Mouse (Mus musculus): Measurements from ENCODE around the gene Zfp143. TPM values are rescaled to one million over a fixed set of nuclear protein-coding genes. Genes with fewer than 3 reads are reported as not detected.
"Not testable (repeated sequence)": the region's sequence is repeated elsewhere in the genome, so short reads cannot be mapped to it uniquely, and the experiment has no call there.

Zfp143 gene
- polyA plus RNA-seq, 1 experiment from 2014 or later, result 31.3 TPM

DNA sequence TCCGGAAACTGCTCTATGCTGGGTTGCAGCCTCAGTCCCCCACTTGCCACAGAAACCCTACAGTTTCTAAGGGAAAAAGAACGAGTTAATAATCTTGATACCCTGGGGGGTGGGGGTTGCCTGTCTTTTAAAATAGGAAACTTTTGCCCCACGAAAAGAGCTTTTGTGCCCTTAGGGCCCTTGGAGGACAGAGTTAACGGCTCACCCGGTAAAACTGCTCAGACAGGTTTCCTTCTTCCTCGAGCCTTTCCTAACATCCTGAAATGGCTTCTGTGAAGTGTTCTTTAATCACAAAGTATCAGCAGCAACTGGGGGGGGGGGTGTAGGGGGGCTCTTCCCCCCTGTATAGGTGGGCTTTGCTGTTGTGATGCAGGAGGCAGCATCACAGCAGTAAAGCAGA is 39.8 kb downstream of the Zfp143 start:
- no peaks in the 10 kb centered on the region for H3K4me1 ChIP-seq
- WGBS, result 61% methylated on average over 6 of the region's 6 CpGs
- no peak for ATAC-seq (ENCODE audit: low FRiP score, low read depth)

DNA sequence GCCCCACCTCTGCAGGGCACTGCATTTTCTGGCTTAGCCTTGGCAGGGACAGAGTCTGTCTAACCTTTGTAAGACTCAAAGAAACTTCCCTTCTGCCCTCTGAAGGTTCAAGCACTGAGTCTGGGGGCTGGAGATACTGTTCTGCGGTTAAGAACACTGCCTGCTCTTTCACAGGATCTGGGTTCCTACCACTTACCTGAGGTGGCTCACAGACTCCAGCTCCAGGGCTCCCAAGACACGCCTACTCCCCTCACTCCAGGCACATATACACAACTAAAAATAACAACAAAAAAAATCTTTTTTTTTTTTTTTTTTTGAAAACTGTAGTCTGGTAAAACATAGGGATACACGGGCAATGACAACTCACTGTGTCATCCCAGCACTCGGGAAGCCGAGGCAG is 40.2 kb downstream of the Zfp143 start:
- Histone ChIP-seq H3K27ac (replicated peaks) (no peak overlapping the region), H3K9ac (replicated peaks) (no peak overlapping the region), H3K4me2 (replicated peaks) (no peak overlapping the region), H3K36me3 (peaks cover 11% of the 10 kb centered on the region), H3K9me3 (no peaks in the 10 kb centered on the region), H3K4me1 (no peaks in the 10 kb centered on the region), H3K27me3 (no peaks in the 10 kb centered on the region), H3K4me3 (no peak overlapping the region)
- 77% methylated on average over 5 of the region's 5 CpGs for whole genome bisulfite sequencing
- ATAC-seq (ENCODE audit: low FRiP score, low read depth), result no peak

More for the DNA sequence above, 39.8 kb downstream of the Zfp143 start:
- H3K27ac ChIP-seq (replicated peaks), result no peak overlapping the region
- no peak overlapping the region for H3K4me3 ChIP-seq
- no peak overlapping the region for H3K9ac ChIP-seq (replicated peaks)
- no peaks in the 10 kb centered on the region for H3K27me3 ChIP-seq
- H3K36me3 ChIP-seq, result peaks cover 16% of the 10 kb centered on the region
- H3K9me3 ChIP-seq, result no peaks in the 10 kb centered on the region
- H3K4me2 ChIP-seq (replicated peaks), result no peak overlapping the region

DNA sequence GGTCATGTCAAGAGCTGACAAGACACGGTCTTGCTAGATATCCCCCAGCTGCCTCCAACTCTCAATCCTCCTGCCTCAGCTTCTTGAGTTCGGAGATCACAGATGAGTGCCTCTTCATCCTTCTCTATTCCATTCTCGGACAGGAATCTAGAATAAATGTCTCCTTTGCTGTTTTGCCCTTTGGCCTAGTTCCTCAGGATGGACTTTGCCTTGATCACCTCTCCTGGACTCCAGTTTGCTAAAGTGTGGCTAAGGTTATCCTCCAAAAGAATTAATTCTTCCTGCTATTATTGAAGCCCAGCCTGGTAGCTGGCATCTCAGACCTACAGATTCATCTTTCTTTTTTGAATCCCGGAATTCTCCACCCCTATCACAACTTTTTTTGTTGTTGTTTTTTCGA is 44.0 kb downstream of the Zfp143 start:
- Histone ChIP-seq H3K9me3 (no peaks in the 10 kb centered on the region), H3K27me3 (no peaks in the 10 kb centered on the region), H3K4me2 (replicated peaks) (no peak overlapping the region), H3K9ac (replicated peaks) (no peak overlapping the region), H3K27ac (replicated peaks) (no peak overlapping the region), H3K4me1 (peaks cover 6% of the 10 kb centered on the region; the same call in 1 of the 2 replicates), H3K4me3 (no peak overlapping the region), H3K36me3 (no peaks in the 10 kb centered on the region)
- no peak for ATAC-seq (ENCODE audit: low FRiP score, low read depth)
- 84% methylated on average over 5 of the region's 5 CpGs for WGBS

DNA sequence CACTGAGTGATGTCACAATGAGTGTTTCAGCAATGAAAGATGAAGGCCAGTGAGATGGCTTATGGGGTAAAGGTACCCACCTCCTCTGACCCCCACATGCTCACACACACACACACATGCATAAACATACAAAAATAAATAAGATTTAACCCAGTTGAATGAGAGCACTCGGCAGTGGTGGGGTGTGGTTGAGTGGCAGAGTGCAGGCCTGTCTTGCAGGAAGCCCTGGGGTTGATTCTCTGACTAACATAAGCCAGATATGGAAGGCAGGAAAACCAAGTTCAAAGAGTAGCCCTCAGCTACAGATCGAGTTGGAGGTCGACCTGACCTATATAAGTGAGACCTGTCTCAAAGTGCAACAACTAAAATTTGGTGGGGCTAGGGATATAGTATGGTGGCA is 45.6 kb downstream of the Zfp143 start:
- no peaks in the 10 kb centered on the region for H3K9me3 ChIP-seq
- ATAC-seq (ENCODE audit: low FRiP score, low read depth), result no peak
- H3K36me3 ChIP-seq, result no peaks in the 10 kb centered on the region
- H3K9ac ChIP-seq (replicated peaks), result no peak overlapping the region
- H3K4me1 ChIP-seq, result peaks cover 6% of the 10 kb centered on the region; the same call in 1 of the 2 replicates
- WGBS, result 87% methylated on average over 3 of the region's 3 CpGs
- H3K4me3 ChIP-seq, result no peak overlapping the region
- no peak overlapping the region for H3K27ac ChIP-seq (replicated peaks)
- H3K27me3 ChIP-seq, result no peaks in the 10 kb centered on the region
- H3K4me2 ChIP-seq (replicated peaks), result no peak overlapping the region

DNA sequence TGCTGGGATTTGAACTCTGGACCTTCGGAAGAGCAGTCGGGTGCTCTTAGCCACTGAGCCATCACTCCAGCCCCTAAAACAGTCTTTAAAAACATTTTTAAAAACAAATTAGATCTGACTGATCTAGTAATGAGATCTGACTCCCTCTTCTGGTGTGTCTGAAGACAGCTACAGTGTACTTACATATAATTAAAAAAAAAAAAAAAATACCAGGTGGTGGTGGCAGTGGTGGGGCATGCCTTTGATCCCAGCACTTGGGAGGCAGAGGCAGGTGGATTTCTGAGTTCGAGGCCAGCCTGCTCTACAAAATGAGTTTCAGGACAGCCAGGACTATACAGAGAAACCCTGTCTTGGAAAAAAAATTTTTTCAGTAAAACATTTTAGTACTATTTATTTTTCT is 47.5 kb downstream of the Zfp143 start:
- H3K27me3 ChIP-seq; H3K27ac ChIP-seq (replicated peaks); H3K4me2 ChIP-seq (replicated peaks); H3K4me1 ChIP-seq; H3K36me3 ChIP-seq; H3K4me3 ChIP-seq; ATAC-seq (ENCODE audit: low FRiP score, low read depth); H3K9ac ChIP-seq (replicated peaks); H3K9me3 ChIP-seq: not testable (repeated sequence)
- 94% methylated on average over 3 of the region's 3 CpGs for WGBS

DNA sequence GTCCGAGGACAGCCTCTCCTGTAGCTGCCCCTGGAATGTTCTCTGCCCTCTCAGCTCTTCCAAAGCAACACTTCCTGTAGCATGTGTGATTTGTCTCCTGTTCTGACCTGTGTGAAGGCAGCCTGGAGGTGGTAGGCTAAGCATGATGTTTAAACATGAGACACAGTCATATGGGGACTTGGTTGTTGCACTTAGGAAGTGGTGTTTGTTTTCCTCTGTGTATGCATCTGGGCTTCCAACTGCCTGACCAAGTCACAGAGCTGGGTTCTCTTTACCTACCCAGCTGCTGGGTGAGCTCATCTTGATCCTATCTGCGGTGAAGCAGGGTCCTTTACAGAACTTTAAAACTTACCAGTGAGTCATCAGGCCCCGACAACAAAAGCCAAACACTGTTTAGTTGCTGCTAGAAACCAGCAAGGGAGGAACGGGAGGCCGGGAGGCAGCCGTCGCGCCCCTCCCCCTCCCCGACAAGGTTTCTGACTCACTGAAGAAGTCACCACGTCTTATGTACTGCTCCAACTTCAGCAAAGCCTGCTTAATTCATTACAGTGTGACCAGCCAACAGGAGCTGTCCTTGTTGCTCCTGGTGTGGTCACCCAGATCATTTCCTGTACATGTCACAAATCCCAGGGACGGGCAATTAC is 48.1 kb downstream of the Zfp143 start:
- Histone ChIP-seq H3K4me2 (replicated peaks) (0 out of 2 replicates have a peak overlapping the region, but pooled peaks have one; percentile 17), H3K9me3 (no peaks in the 10 kb centered on the region), H3K4me1 (peaks cover 6% of the 10 kb centered on the region; the same call in 1 of the 2 replicates), H3K27me3 (no peaks in the 10 kb centered on the region), H3K27ac (replicated peaks) (no peak overlapping the region), H3K36me3 (no peaks in the 10 kb centered on the region), H3K9ac (replicated peaks) (no peak overlapping the region), H3K4me3 (no peak overlapping the region)
- ATAC-seq (ENCODE audit: low FRiP score, low read depth), result no peak
- WGBS, result 20% methylated on average over 11 of the region's 11 CpGs

DNA sequence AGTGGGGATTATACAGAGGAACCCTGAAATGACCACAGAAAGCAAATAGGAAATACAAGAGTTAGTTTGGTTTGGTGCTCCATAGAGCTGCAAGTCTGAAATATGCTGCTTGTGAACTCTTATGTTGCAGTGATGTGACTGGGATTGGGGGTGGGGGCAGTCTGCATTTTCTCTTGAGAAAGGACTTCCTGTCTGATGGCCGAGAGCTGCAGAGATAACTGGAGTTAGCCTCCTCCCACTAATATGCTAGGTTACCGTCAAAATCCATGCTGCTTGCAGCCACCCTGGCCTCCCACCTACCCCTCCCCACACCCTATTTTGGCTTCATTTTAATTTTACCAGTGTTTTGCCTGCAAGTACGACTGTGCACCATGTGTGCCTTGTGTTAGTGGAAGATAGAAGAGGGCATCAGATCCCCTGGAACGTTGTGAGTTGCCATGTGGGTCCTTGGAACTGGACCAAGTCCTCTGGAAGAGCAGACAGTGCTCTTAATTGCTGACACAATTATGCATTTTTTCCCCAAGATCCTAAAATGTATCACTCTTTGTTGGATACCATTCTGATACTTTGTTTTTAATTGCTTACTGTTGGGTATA is 49.1 kb downstream of the Zfp143 start:
- no peaks in the 10 kb centered on the region for H3K9me3 ChIP-seq
- H3K27me3 ChIP-seq, result no peaks in the 10 kb centered on the region
- no peaks in the 10 kb centered on the region for H3K36me3 ChIP-seq
- WGBS, result 67% methylated on average over 4 of the region's 4 CpGs
- peaks cover 6% of the 10 kb centered on the region; the same call in 1 of the 2 replicates for H3K4me1 ChIP-seq
- ATAC-seq (ENCODE audit: low FRiP score, low read depth), result no peak
- no peak overlapping the region for H3K9ac ChIP-seq (replicated peaks)
- H3K4me3 ChIP-seq, result no peak overlapping the region
- no peak overlapping the region for H3K4me2 ChIP-seq (replicated peaks)
- H3K27ac ChIP-seq (replicated peaks), result no peak overlapping the region

DNA sequence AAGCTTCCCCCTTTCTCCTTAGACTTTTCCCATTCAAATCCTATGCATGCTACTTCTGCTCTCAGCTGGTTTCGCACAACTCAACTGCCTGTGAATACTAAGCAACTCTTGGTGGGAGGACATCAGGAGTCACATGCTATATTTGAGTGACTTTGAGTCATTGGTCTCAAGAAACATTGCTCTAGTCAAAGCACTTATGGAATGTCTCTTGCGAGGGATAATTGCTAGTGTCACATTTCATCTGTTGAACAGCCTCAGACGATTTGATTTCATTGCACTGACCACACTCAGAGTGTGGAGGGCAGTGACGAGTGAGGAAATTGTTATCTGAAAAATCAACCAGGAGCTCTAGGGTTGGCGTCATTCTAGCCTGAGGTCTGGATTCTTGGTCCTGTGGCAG is 53.7 kb downstream of the Zfp143 start:
- Histone ChIP-seq H3K9ac (replicated peaks) (no peak overlapping the region), H3K27me3 (no peaks in the 10 kb centered on the region), H3K4me1 (no peaks in the 10 kb centered on the region), H3K36me3 (no peaks in the 10 kb centered on the region), H3K4me2 (replicated peaks) (no peak overlapping the region), H3K4me3 (no peak overlapping the region), H3K27ac (replicated peaks) (no peak overlapping the region), H3K9me3 (no peaks in the 10 kb centered on the region)
- no peak for ATAC-seq (ENCODE audit: low FRiP score, low read depth)
- 79% methylated on average over 5 of the region's 5 CpGs for WGBS

DNA sequence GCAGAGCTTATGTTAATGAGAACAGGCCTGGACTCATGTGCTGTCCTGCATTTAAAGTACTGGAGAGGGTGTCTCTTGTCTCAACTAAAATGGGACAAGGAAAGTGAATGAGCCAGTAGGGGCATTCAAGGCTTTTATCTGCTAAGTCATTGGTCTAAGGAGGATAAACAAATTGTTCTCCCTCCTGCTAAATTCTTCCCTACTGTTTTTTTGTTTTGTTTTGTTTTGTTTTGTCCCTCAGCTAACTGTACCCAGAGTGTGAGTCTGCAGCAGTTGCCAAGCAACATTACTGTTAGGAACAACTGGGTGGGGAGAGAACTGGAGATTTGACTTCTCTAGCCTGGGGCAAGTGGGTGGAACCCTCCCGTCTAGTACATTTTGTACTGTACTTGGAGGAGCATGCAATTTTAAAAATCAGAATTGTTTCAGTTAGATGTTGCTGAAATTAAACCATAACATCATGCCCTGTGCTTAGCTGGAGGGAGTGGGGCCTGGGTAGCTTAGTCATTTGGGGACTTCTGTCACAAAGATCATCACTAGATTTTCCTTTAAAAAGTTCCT is 55.8 kb downstream of the Zfp143 start:
- Histone ChIP-seq H3K9ac (replicated peaks) (no peak overlapping the region), H3K4me2 (replicated peaks) (no peak overlapping the region), H3K9me3 (no peaks in the 10 kb centered on the region), H3K4me1 (no peaks in the 10 kb centered on the region), H3K4me3 (no peak overlapping the region), H3K27ac (replicated peaks) (no peak overlapping the region), H3K36me3 (no peaks in the 10 kb centered on the region), H3K27me3 (no peaks in the 10 kb centered on the region)
- no peak; the same call in 1 of the 2 replicates for ATAC-seq (ENCODE audit: low FRiP score, low read depth)
- WGBS, result 50% methylated on average over 1 of the region's 1 CpGs

DNA sequence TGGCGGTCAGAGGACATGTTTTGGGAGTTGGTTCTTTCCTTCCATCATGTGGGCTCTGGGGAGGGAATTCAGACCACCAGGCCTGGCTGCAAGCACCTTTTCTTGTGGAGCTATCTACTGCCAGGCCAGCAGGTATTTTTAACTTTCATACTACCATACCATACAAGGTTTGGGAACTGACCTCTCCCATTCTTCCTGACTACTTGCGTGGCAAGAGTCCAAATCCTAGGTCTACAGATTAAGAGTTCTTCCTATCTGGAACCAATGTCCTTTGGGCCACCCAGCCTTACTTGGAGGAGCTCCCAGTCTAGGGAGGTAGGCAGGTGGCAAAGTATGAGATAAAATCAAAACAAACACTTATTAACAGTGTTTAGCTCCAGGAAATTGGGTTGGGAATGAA is 57.4 kb downstream of the Zfp143 start:
- Histone ChIP-seq H3K27me3 (no peaks in the 10 kb centered on the region), H3K9ac (replicated peaks) (no peak overlapping the region), H3K9me3 (no peaks in the 10 kb centered on the region), H3K4me1 (0 out of 2 replicates have a peak, but pooled peaks cover under 1% of the 10 kb centered on the region), H3K36me3 (no peaks in the 10 kb centered on the region), H3K27ac (replicated peaks) (no peak overlapping the region), H3K4me3 (no peak overlapping the region), H3K4me2 (replicated peaks) (no peak overlapping the region)
- WGBS, result 82% methylated on average over 2 of the region's 2 CpGs
- ATAC-seq (ENCODE audit: low FRiP score, low read depth), result no peak

DNA sequence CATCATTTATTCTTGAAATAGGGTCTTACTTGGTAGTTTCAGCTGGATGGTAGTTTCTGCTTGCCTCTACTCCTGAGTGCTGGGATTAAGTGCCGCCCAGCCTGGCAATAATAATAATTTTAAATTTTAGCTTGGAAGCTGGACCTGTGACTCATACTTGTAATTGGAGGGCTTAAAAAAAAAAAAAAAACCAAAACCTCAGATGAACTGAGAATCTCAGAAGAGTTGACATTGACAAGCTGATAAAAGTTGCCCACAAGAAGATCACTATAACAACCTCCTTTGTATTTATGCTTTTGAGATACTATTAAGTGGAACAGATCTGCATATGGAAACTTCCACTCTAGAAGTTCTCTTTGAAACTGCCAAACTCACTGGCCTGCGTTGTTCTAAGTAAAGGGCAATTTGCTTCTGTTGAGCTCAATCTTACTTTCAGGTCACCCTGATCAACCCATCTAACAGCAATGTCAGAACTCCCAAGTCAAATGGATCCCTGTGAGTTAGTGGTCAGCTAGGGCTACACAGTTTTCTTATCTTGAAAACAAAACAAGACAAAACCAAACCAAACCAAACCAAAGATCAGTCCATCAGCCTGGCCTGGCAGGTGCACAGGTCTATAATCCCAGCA is 59.3 kb downstream of the Zfp143 start:
- Histone ChIP-seq H3K9ac (replicated peaks) (no peak overlapping the region), H3K4me2 (replicated peaks) (no peak overlapping the region), H3K9me3 (no peaks in the 10 kb centered on the region), H3K36me3 (no peaks in the 10 kb centered on the region), H3K27ac (replicated peaks) (no peak overlapping the region), H3K4me1 (peaks cover 14% of the 10 kb centered on the region), H3K4me3 (no peak overlapping the region), H3K27me3 (no peaks in the 10 kb centered on the region)
- 88% methylated on average over 2 of the region's 2 CpGs for WGBS
- no peak for ATAC-seq (ENCODE audit: low FRiP score, low read depth)

DNA sequence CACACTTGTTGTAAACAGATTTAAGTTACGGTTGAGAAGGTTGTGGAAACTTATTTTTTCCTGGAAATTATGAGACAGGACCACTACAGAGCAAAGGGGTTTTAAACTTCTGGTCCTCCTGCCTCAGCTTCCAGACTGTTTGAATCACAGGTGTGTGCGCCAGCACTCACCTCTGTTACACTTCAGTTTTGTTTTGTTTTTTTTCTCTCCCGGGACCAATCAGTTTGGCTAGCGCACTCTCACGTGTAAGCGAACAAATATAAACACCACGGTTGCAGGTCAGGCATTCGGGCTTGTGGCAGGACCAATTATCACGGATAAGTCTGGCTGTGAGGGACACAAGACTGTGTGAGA is 60.1 kb downstream of the Zfp143 start:
- ATAC-seq (ENCODE audit: low FRiP score, low read depth), result no peak
- Histone ChIP-seq H3K9me3 (no peaks in the 10 kb centered on the region), H3K4me2 (replicated peaks) (peak overlapping the region; percentile 66), H3K4me1 (peaks cover 14% of the 10 kb centered on the region), H3K4me3 (peak overlapping the region; percentile 94), H3K27me3 (no peaks in the 10 kb centered on the region), H3K9ac (replicated peaks) (peak overlapping the region; percentile 52), H3K36me3 (0 out of 2 replicates have a peak, but pooled peaks cover under 1% of the 10 kb centered on the region), H3K27ac (replicated peaks) (peak overlapping the region; percentile 36)
- WGBS, result 3% methylated on average over 9 of the region's 9 CpGs

Measured in midbrain, embryonic 12.5 days (tissue).